In genomic region chr17:24168590-24169277, GRCm38 (mm10) we compare ENCODE assay signal across 8 mouse cellular contexts. TPM values are rescaled to one million over a fixed set of nuclear protein-coding genes. Genes with fewer than 3 reads are reported as not detected.
DNase-seq lines count a peak whose midpoint lies in the region; ATAC-seq and TF ChIP-seq lines count a peak whose summit lies in the region.

No protein-coding gene starts in this region.

- peaks cover 17% of the 10 kb centered on the region for H3K36me3 ChIP-seq in embryonic facial prominence, embryonic 15.5 days
- H3K36me3 ChIP-seq in kidney, embryonic 14.5 days (ENCODE audit: control insufficient read depth, insufficient read depth, low read length) = peaks cover 25% of the 10 kb centered on the region
- peaks cover 32% of the 10 kb centered on the region for H3K36me3 ChIP-seq in liver, embryonic 13.5 days
- H3K36me3 ChIP-seq in stomach, postnatal 0 days (ENCODE audit: control insufficient read depth, insufficient read depth, low read length) = 0 out of 2 replicates have a peak, but pooled peaks cover 4% of the 10 kb centered on the region

- peak overlapping the region; percentile 89 for H3K4me3 ChIP-seq in bone marrow, adult 2 months (replicated peaks; ENCODE audit: control insufficient read depth, low read depth, low read length)
- H3K4me3 ChIP-seq in embryonic facial prominence, embryonic 15.5 days (replicated peaks) = peak overlapping the region; percentile 67
- peak overlapping the region; percentile 61 for H3K4me3 ChIP-seq in kidney, embryonic 14.5 days (ENCODE audit: low read length)
- peak overlapping the region; percentile 83 for H3K4me3 ChIP-seq in liver, embryonic 13.5 days (replicated peaks)
- H3K4me3 ChIP-seq in stomach, postnatal 0 days (ENCODE audit: low read depth, low read length) = peak overlapping the region; percentile 74

- no peaks in the 10 kb centered on the region for H3K27me3 ChIP-seq in embryonic facial prominence, embryonic 15.5 days
- no peaks in the 10 kb centered on the region for H3K27me3 ChIP-seq in kidney, embryonic 14.5 days (ENCODE audit: control insufficient read depth, insufficient read depth, low read length)
- H3K27me3 ChIP-seq in liver, embryonic 13.5 days = no peaks in the 10 kb centered on the region
- no peaks in the 10 kb centered on the region for H3K27me3 ChIP-seq in stomach, postnatal 0 days (ENCODE audit: control insufficient read depth, insufficient read depth, low read length)

- no peak for TF ChIP-seq EP300 in stomach, postnatal 0 days (optimal IDR thresholded peaks at IDR 0.05)

- WGBS in bone marrow, adult 2 months = 1% methylated on average over 41 of the region's 41 CpGs
- under 1% methylated on average over 38 of the region's 41 CpGs for WGBS in embryonic facial prominence, embryonic 15.5 days
- under 1% methylated on average over 39 of the region's 41 CpGs for WGBS in kidney, embryonic 14.5 days
- under 1% methylated on average over 40 of the region's 41 CpGs for WGBS in liver, embryonic 13.5 days (ENCODE audit: insufficient replicate concordance)
- WGBS in stomach, postnatal 0 days = under 1% methylated on average over 41 of the region's 41 CpGs

- H3K9me3 ChIP-seq in embryonic facial prominence, embryonic 15.5 days (replicated peaks) = no peaks in the 10 kb centered on the region
- H3K9me3 ChIP-seq in kidney, embryonic 14.5 days (ENCODE audit: control insufficient read depth, low read length) = no peaks in the 10 kb centered on the region
- no peaks in the 10 kb centered on the region for H3K9me3 ChIP-seq in liver, embryonic 13.5 days (replicated peaks)
- no peaks in the 10 kb centered on the region for H3K9me3 ChIP-seq in stomach, postnatal 0 days (ENCODE audit: control insufficient read depth, low read length)

- TF ChIP-seq POLR2A in bone marrow, adult 2 months (IDR thresholded peaks at IDR 0.05; ENCODE audit: borderline replicate concordance, control insufficient read depth, low read depth, low read length) = peak; percentile 35; the same call in 1 of the 2 replicates

- H3K4me2 ChIP-seq in embryonic facial prominence, embryonic 15.5 days (replicated peaks) = peak overlapping the region; percentile 81
- peak overlapping the region; percentile 82 for H3K4me2 ChIP-seq in kidney, embryonic 14.5 days (replicated peaks; ENCODE audit: low read depth, low read length)
- H3K4me2 ChIP-seq in liver, embryonic 13.5 days = peak overlapping the region; percentile 87
- peak overlapping the region; percentile 87 for H3K4me2 ChIP-seq in stomach, postnatal 0 days (replicated peaks; ENCODE audit: low read depth)

- peaks cover 11% of the 10 kb centered on the region; the same call in 1 of the 2 replicates for H3K4me1 ChIP-seq in bone marrow, adult 2 months (ENCODE audit: control insufficient read depth, insufficient read depth, low read length)
- peaks cover 27% of the 10 kb centered on the region for H3K4me1 ChIP-seq in embryonic facial prominence, embryonic 15.5 days
- peaks cover 15% of the 10 kb centered on the region for H3K4me1 ChIP-seq in kidney, embryonic 14.5 days (ENCODE audit: control insufficient read depth, insufficient read depth, low read length)
- H3K4me1 ChIP-seq in liver, embryonic 13.5 days (replicated peaks) = peaks cover 63% of the 10 kb centered on the region
- H3K4me1 ChIP-seq in stomach, postnatal 0 days (replicated peaks; ENCODE audit: control insufficient read depth, insufficient read depth) = no peaks in the 10 kb centered on the region

- ATAC-seq in embryonic facial prominence, embryonic 15.5 days (ENCODE audit: insufficient number of reproducible peaks, low FRiP score, low TSS enrichment, low read depth) = peak; percentile 35
- ATAC-seq in kidney, embryonic 14.5 days (ENCODE audit: low FRiP score, low TSS enrichment) = peak; percentile 63
- ATAC-seq in liver, embryonic 13.5 days (ENCODE audit: low read depth) = peak; percentile 52
- ATAC-seq in stomach, postnatal 0 days (ENCODE audit: low FRiP score, low TSS enrichment) = peak; percentile 38

- TF ChIP-seq CTCF in bone marrow, adult 2 months (IDR thresholded peaks at IDR 0.05; ENCODE audit: control insufficient read depth, insufficient read depth, low read length) = no peak
- TF ChIP-seq CTCF in stomach, postnatal 0 days (IDR thresholded peaks at IDR 0.05; ENCODE audit: low read depth) = no peak

- peak overlapping the region; percentile 98 for H3K27ac ChIP-seq in bone marrow, adult 2 months (ENCODE audit: control insufficient read depth, insufficient read depth, low read depth, low read length, poor library complexity)
- H3K27ac ChIP-seq in embryonic facial prominence, embryonic 15.5 days (replicated peaks) = peak overlapping the region; percentile 99
- peak overlapping the region; percentile 97 for H3K27ac ChIP-seq in kidney, embryonic 14.5 days (ENCODE audit: low read depth, low read length)
- peak overlapping the region; percentile 94 for H3K27ac ChIP-seq in liver, embryonic 13.5 days
- H3K27ac ChIP-seq in stomach, postnatal 0 days (replicated peaks) = peak overlapping the region; percentile 98

- peak; percentile 94 for DNase-seq in CD4-positive, CD25-positive, alpha-beta regulatory T cell, adult 2 months (ENCODE audit: low read depth, low spot score)
- peak; percentile 49 to 56 for DNase-seq in heart, adult 9 months (ENCODE audit: low spot score in 2 of 2)
- peak; percentile 64 for DNase-seq in liver, embryonic 13.5 days
- peak; percentile 85 to 86 for DNase-seq in natural killer cell, adult 2 months (ENCODE audit: low spot score in 2 of 2)
- peak; percentile 72 for DNase-seq in stomach, postnatal 0 days (ENCODE audit: low spot score)

- H3K9ac ChIP-seq in embryonic facial prominence, embryonic 15.5 days = peak overlapping the region; percentile 94
- H3K9ac ChIP-seq in kidney, embryonic 14.5 days (ENCODE audit: low read depth, low read length) = peak overlapping the region; percentile 85
- peak overlapping the region; percentile 90 for H3K9ac ChIP-seq in liver, embryonic 13.5 days
- H3K9ac ChIP-seq in stomach, postnatal 0 days (ENCODE audit: low read length) = peak overlapping the region; percentile 96

RNA-seq across cellular contexts. Expression of gene Atp6v0c, which starts 0.8 kb away (rescaled TPM):
- polyA plus RNA-seq in bone marrow, adult 2 months (2011; ENCODE audit: insufficient read depth, insufficient read length, low replicate concordance, missing spikeins) = 159 and 256 TPM in 2 replicates
- polyA plus RNA-seq in embryonic facial prominence, embryonic 15.5 days (2015; fragmentation: Nextera tagmentation; extraction: Ambion mirVana) = 539 and 547 TPM in 2 replicates
- polyA plus RNA-seq in kidney, embryonic 14.5 days (2014; fragmentation: Nextera tagmentation; extraction: Ambion mirVana) = 528 and 578 TPM in 2 replicates
- 348 and 367 TPM in 2 replicates for polyA plus RNA-seq in liver, embryonic 13.5 days (2015; fragmentation: Nextera tagmentation; extraction: Ambion mirVana)
- 608 and 627 TPM in 2 replicates for polyA plus RNA-seq in stomach, postnatal 0 days (2015; fragmentation: Nextera tagmentation; extraction: Ambion mirVana)

RNA-seq across cellular contexts. Expression of gene Amdhd2, which starts 5.2 kb away (rescaled TPM):
- polyA plus RNA-seq in bone marrow, adult 2 months (2011; ENCODE audit: insufficient read depth, insufficient read length, low replicate concordance, missing spikeins) = 24.9 and 57.8 TPM in 2 replicates
- polyA plus RNA-seq in embryonic facial prominence, embryonic 15.5 days (2015; fragmentation: Nextera tagmentation; extraction: Ambion mirVana) = 35.3 and 37.5 TPM in 2 replicates
- polyA plus RNA-seq in kidney, embryonic 14.5 days (2014; fragmentation: Nextera tagmentation; extraction: Ambion mirVana) = 33.0 and 37.5 TPM in 2 replicates
- polyA plus RNA-seq in liver, embryonic 13.5 days (2015; fragmentation: Nextera tagmentation; extraction: Ambion mirVana) = 18.6 and 20.8 TPM in 2 replicates
- 20.5 and 21.7 TPM in 2 replicates for polyA plus RNA-seq in stomach, postnatal 0 days (2015; fragmentation: Nextera tagmentation; extraction: Ambion mirVana)

RNA-seq across cellular contexts. Expression of gene Pdpk1, which starts 18.0 kb away (rescaled TPM):
- 15.7 and 18.7 TPM in 2 replicates for polyA plus RNA-seq in bone marrow, adult 2 months (2011; ENCODE audit: insufficient read depth, insufficient read length, low replicate concordance, missing spikeins)
- polyA plus RNA-seq in embryonic facial prominence, embryonic 15.5 days (2015; fragmentation: Nextera tagmentation; extraction: Ambion mirVana) = 39.2 and 40.1 TPM in 2 replicates
- 29.3 and 44.0 TPM in 2 replicates for polyA plus RNA-seq in kidney, embryonic 14.5 days (2014; fragmentation: Nextera tagmentation; extraction: Ambion mirVana)
- polyA plus RNA-seq in liver, embryonic 13.5 days (2015; fragmentation: Nextera tagmentation; extraction: Ambion mirVana) = 26.8 and 34.0 TPM in 2 replicates
- 26.7 and 28.0 TPM in 2 replicates for polyA plus RNA-seq in stomach, postnatal 0 days (2015; fragmentation: Nextera tagmentation; extraction: Ambion mirVana)

RNA-seq across cellular contexts. Expression of gene Tbc1d24, which starts 36.6 kb away (rescaled TPM):
- 4.2 and 10.6 TPM in 2 replicates for polyA plus RNA-seq in bone marrow, adult 2 months (2011; ENCODE audit: insufficient read depth, insufficient read length, low replicate concordance, missing spikeins)
- 5.5 and 8.6 TPM in 2 replicates for polyA plus RNA-seq in embryonic facial prominence, embryonic 15.5 days (2015; fragmentation: Nextera tagmentation; extraction: Ambion mirVana)
- 5.0 and 8.2 TPM in 2 replicates for polyA plus RNA-seq in kidney, embryonic 14.5 days (2014; fragmentation: Nextera tagmentation; extraction: Ambion mirVana)
- polyA plus RNA-seq in liver, embryonic 13.5 days (2015; fragmentation: Nextera tagmentation; extraction: Ambion mirVana) = 6.9 and 7.5 TPM in 2 replicates
- polyA plus RNA-seq in stomach, postnatal 0 days (2015; fragmentation: Nextera tagmentation; extraction: Ambion mirVana) = 1.4 and 1.5 TPM in 2 replicates

RNA-seq across cellular contexts. Expression of gene Ntn3, which starts 40.6 kb away (rescaled TPM):
- polyA plus RNA-seq in bone marrow, adult 2 months (2011; ENCODE audit: insufficient read depth, insufficient read length, low replicate concordance, missing spikeins) = 0.27 and 0.37 TPM in 2 replicates
- polyA plus RNA-seq in embryonic facial prominence, embryonic 15.5 days (2015; fragmentation: Nextera tagmentation; extraction: Ambion mirVana) = 10.5 and 11.0 TPM in 2 replicates
- 4.6 and 5.3 TPM in 2 replicates for polyA plus RNA-seq in kidney, embryonic 14.5 days (2014; fragmentation: Nextera tagmentation; extraction: Ambion mirVana)
- polyA plus RNA-seq in liver, embryonic 13.5 days (2015; fragmentation: Nextera tagmentation; extraction: Ambion mirVana) = 1.00 and 1.4 TPM in 2 replicates
- 2.8 and 3.1 TPM in 2 replicates for polyA plus RNA-seq in stomach, postnatal 0 days (2015; fragmentation: Nextera tagmentation; extraction: Ambion mirVana)

Comparison
In these comparisons a context has a peak if more than half of its experiments do, and no peak if none do; other contexts are left out.
1. Peak in every context shown above with its lines: DNase-seq, ATAC-seq, H3K4me3 ChIP-seq and H3K27ac ChIP-seq.